Mouse (Mus musculus): ENCODE measurements around the gene Ehbp1. TPM values are rescaled to one million over a fixed set of nuclear protein-coding genes. Genes with fewer than 3 reads are reported as not detected.

The Ehbp1 gene
- polyA plus RNA-seq, 1 experiment from 2014 or later, result 3.1 TPM

GRCm38 (mm10) chr11:22206611-22207010, 135.5 kb downstream of the Ehbp1 start:
- H3K36me3 ChIP-seq (ENCODE audit: control insufficient read depth, insufficient read depth), result no peaks in the 10 kb centered on the region
- no peaks in the 10 kb centered on the region for H3K27me3 ChIP-seq (replicated peaks; ENCODE audit: control insufficient read depth, insufficient read depth, low read length)
- ATAC-seq, result no peak
- no peak overlapping the region for H3K27ac ChIP-seq (ENCODE audit: low read depth, low read length)
- H3K4me1 ChIP-seq (replicated peaks; ENCODE audit: control insufficient read depth, insufficient read depth, low read length), result no peaks in the 10 kb centered on the region
- no peak overlapping the region for H3K4me3 ChIP-seq (ENCODE audit: low read depth, low read length)
- WGBS, result 71% methylated on average over 1 of the region's 1 CpGs
- H3K9me3 ChIP-seq (ENCODE audit: control insufficient read depth), result no peaks in the 10 kb centered on the region
- H3K4me2 ChIP-seq (replicated peaks; ENCODE audit: low read depth), result no peak overlapping the region
- peak; percentile 59 for TF ChIP-seq CTCF (IDR thresholded peaks at IDR 0.05; ENCODE audit: low read depth)
- H3K9ac ChIP-seq (ENCODE audit: low read depth, low read length), result no peak overlapping the region

GRCm38 (mm10) chr11:22206191-22206590, 135.9 kb downstream of the Ehbp1 start:
- H3K4me1 ChIP-seq (replicated peaks; ENCODE audit: control insufficient read depth, insufficient read depth, low read length), result no peaks in the 10 kb centered on the region
- no peak for TF ChIP-seq CTCF (IDR thresholded peaks at IDR 0.05; ENCODE audit: low read depth)
- no peak overlapping the region for H3K4me3 ChIP-seq (ENCODE audit: low read depth, low read length)
- no peaks in the 10 kb centered on the region for H3K36me3 ChIP-seq (ENCODE audit: control insufficient read depth, insufficient read depth)
- H3K9me3 ChIP-seq (ENCODE audit: control insufficient read depth), result no peaks in the 10 kb centered on the region
- H3K4me2 ChIP-seq (replicated peaks; ENCODE audit: low read depth), result no peak overlapping the region
- no peaks in the 10 kb centered on the region for H3K27me3 ChIP-seq (replicated peaks; ENCODE audit: control insufficient read depth, insufficient read depth, low read length)
- H3K9ac ChIP-seq (ENCODE audit: low read depth, low read length), result no peak overlapping the region
- no peak for ATAC-seq
- H3K27ac ChIP-seq (ENCODE audit: low read depth, low read length), result no peak overlapping the region
- WGBS, result 72% methylated on average over 2 of the region's 2 CpGs

- no peaks in the 10 kb centered on the region for H3K27me3 ChIP-seq (replicated peaks; ENCODE audit: control insufficient read depth, insufficient read depth, low read length)
- no peak overlapping the region for H3K4me3 ChIP-seq (ENCODE audit: low read depth, low read length)
- H3K4me2 ChIP-seq (replicated peaks; ENCODE audit: low read depth), result no peak overlapping the region
- H3K27ac ChIP-seq (ENCODE audit: low read depth, low read length), result no peak overlapping the region
- no peak for ATAC-seq
- TF ChIP-seq CTCF (IDR thresholded peaks at IDR 0.05; ENCODE audit: low read depth), result no peak
- 89% methylated on average over 5 of the region's 5 CpGs for WGBS
- H3K36me3 ChIP-seq (ENCODE audit: control insufficient read depth, insufficient read depth), result no peaks in the 10 kb centered on the region
- no peaks in the 10 kb centered on the region for H3K9me3 ChIP-seq (ENCODE audit: control insufficient read depth)
- H3K9ac ChIP-seq (ENCODE audit: low read depth, low read length), result no peak overlapping the region
- no peaks in the 10 kb centered on the region for H3K4me1 ChIP-seq (replicated peaks; ENCODE audit: control insufficient read depth, insufficient read depth, low read length)
These were observed 138.7 kb downstream of the Ehbp1 start for GRCm38 (mm10) chr11:22203413-22203812.

- Histone ChIP-seq H3K27ac (ENCODE audit: low read depth, low read length) (no peak overlapping the region), H3K27me3 (replicated peaks; ENCODE audit: control insufficient read depth, insufficient read depth, low read length) (no peaks in the 10 kb centered on the region), H3K4me2 (replicated peaks; ENCODE audit: low read depth) (no peak overlapping the region), H3K4me3 (ENCODE audit: low read depth, low read length) (no peak overlapping the region), H3K9ac (ENCODE audit: low read depth, low read length) (no peak overlapping the region), H3K9me3 (ENCODE audit: control insufficient read depth) (no peaks in the 10 kb centered on the region), H3K36me3 (ENCODE audit: control insufficient read depth, insufficient read depth) (no peaks in the 10 kb centered on the region), H3K4me1 (replicated peaks; ENCODE audit: control insufficient read depth, insufficient read depth, low read length) (no peaks in the 10 kb centered on the region)
- TF ChIP-seq CTCF (IDR thresholded peaks at IDR 0.05; ENCODE audit: low read depth), result no peak
- ATAC-seq, result no peak
- 93% methylated on average over 8 of the region's 8 CpGs for WGBS
These were observed 141.0 kb downstream of the Ehbp1 start for GRCm38 (mm10) chr11:22201125-22201524.

GRCm38 (mm10) chr11:22199881-22200280, 142.2 kb downstream of the Ehbp1 start:
- Histone ChIP-seq H3K9ac (ENCODE audit: low read depth, low read length) (no peak overlapping the region), H3K9me3 (ENCODE audit: control insufficient read depth) (no peaks in the 10 kb centered on the region), H3K4me1 (replicated peaks; ENCODE audit: control insufficient read depth, insufficient read depth, low read length) (no peaks in the 10 kb centered on the region), H3K36me3 (ENCODE audit: control insufficient read depth, insufficient read depth) (no peaks in the 10 kb centered on the region), H3K4me2 (replicated peaks; ENCODE audit: low read depth) (no peak overlapping the region), H3K27me3 (replicated peaks; ENCODE audit: control insufficient read depth, insufficient read depth, low read length) (no peaks in the 10 kb centered on the region), H3K27ac (ENCODE audit: low read depth, low read length) (no peak overlapping the region), H3K4me3 (ENCODE audit: low read depth, low read length) (no peak overlapping the region)
- WGBS, result 65% methylated on average over 3 of the region's 3 CpGs
- TF ChIP-seq CTCF (IDR thresholded peaks at IDR 0.05; ENCODE audit: low read depth), result no peak
- no peak for ATAC-seq

- TF ChIP-seq CTCF (IDR thresholded peaks at IDR 0.05; ENCODE audit: low read depth), result no peak
- no peak overlapping the region for H3K4me2 ChIP-seq (replicated peaks; ENCODE audit: low read depth)
These were observed 143.7 kb downstream of the Ehbp1 start for GRCm38 (mm10) chr11:22198406-22198805.

GRCm38 (mm10) chr11:22197935-22198334, 144.2 kb downstream of the Ehbp1 start:
- Histone ChIP-seq H3K4me1 (replicated peaks; ENCODE audit: control insufficient read depth, insufficient read depth, low read length) (no peaks in the 10 kb centered on the region), H3K27ac (ENCODE audit: low read depth, low read length) (no peak overlapping the region), H3K9ac (ENCODE audit: low read depth, low read length) (no peak overlapping the region), H3K36me3 (ENCODE audit: control insufficient read depth, insufficient read depth) (no peaks in the 10 kb centered on the region), H3K9me3 (ENCODE audit: control insufficient read depth) (no peaks in the 10 kb centered on the region), H3K27me3 (replicated peaks; ENCODE audit: control insufficient read depth, insufficient read depth, low read length) (no peaks in the 10 kb centered on the region), H3K4me3 (ENCODE audit: low read depth, low read length) (no peak overlapping the region), H3K4me2 (replicated peaks; ENCODE audit: low read depth) (no peak overlapping the region)
- no peak for ATAC-seq
- no peak for TF ChIP-seq CTCF (IDR thresholded peaks at IDR 0.05; ENCODE audit: low read depth)
- WGBS, result 89% methylated on average over 6 of the region's 6 CpGs

More at GRCm38 (mm10) chr11:22198406-22198805, 143.7 kb downstream of the Ehbp1 start:
- no peak overlapping the region for H3K27ac ChIP-seq (ENCODE audit: low read depth, low read length)
- H3K27me3 ChIP-seq (replicated peaks; ENCODE audit: control insufficient read depth, insufficient read depth, low read length), result no peaks in the 10 kb centered on the region
- H3K9ac ChIP-seq (ENCODE audit: low read depth, low read length), result no peak overlapping the region
- H3K4me1 ChIP-seq (replicated peaks; ENCODE audit: control insufficient read depth, insufficient read depth, low read length), result no peaks in the 10 kb centered on the region
- no peaks in the 10 kb centered on the region for H3K9me3 ChIP-seq (ENCODE audit: control insufficient read depth)
- H3K4me3 ChIP-seq (ENCODE audit: low read depth, low read length), result no peak overlapping the region
- H3K36me3 ChIP-seq (ENCODE audit: control insufficient read depth, insufficient read depth), result no peaks in the 10 kb centered on the region
- no peak for ATAC-seq
- 72% methylated on average over 6 of the region's 6 CpGs for WGBS

Data from intestine, postnatal 0 days (tissue).